Mouse (Mus musculus) megakaryocyte-erythroid progenitor cell, adult 5-6 weeks (primary cell): ENCODE results near the gene Asxl1. TPM values are rescaled to one million over a fixed set of nuclear protein-coding genes. Genes with fewer than 3 reads are reported as not detected.
A peak's percentile ranks its signal among the peaks of the same experiment; 100 is the strongest.
"Not testable (repeated sequence)": the region's sequence is repeated elsewhere in the genome, so short reads cannot be mapped to it uniquely, and the experiment has no call there.

Experiments
- ATAC-seq: replicated peaks from 2 replicates; pipeline ENCODE4 v1.8.0; 2016; ENCODE audit warnings: mild to moderate bottlenecking, inconsistent platforms; ENCODE audit not compliant: severe bottlenecking, poor library complexity, low FRiP score, low TSS enrichment
- total RNA-seq, 2 experiments: library from RNA; stranded (forward) in 1 of 2; stranded (reverse) in 1 of 2; fragments of 200-1000, 215-1000 nt in 1 of 2; fragments of >200 nt in 1 of 2; fragmentation: Nextera tagmentation in 1 of 2; gene quantifications; 2 replicates each; pipeline ENCODE4 v1.2.3; 2014 to 2017

Asxl1 gene
- total RNA-seq, 2 experiments from 2014 or later = 32.2 to 51.5 TPM

GRCm38 (mm10) chr2:153342602-153343001 lies 3.0 kb upstream of the Asxl1 start:
- 0 out of 2 replicates have a peak, but pooled peaks have one; percentile 16 for ATAC-seq

- no peak for ATAC-seq
Observed at GRCm38 (mm10) chr2:153343191-153343590, 2.4 kb upstream of the Asxl1 start.

- no peak for ATAC-seq
Observed at GRCm38 (mm10) chr2:153345071-153345453, 567 bp upstream of the Asxl1 start.

GRCm38 (mm10) chr2:153346221-153347182 lies 873 bp downstream of the Asxl1 start:
- ATAC-seq = no peak

- no peak for ATAC-seq
Observed at GRCm38 (mm10) chr2:153347183-153347781, 1.7 kb downstream of the Asxl1 start.

- ATAC-seq = peak; percentile 21; the same call in 1 of the 2 replicates
Observed at GRCm38 (mm10) chr2:153348100-153348831, 2.6 kb downstream of the Asxl1 start.

GRCm38 (mm10) chr2:153350552-153351181 lies 5.0 kb downstream of the Asxl1 start:
- ATAC-seq = peak; percentile 45

- no peak for ATAC-seq
Observed at GRCm38 (mm10) chr2:153354648-153355047, 9.0 kb downstream of the Asxl1 start.

- ATAC-seq = no peak
Observed at GRCm38 (mm10) chr2:153356784-153357183, 11.2 kb downstream of the Asxl1 start.

- no peak for ATAC-seq
Observed at GRCm38 (mm10) chr2:153361101-153361710, 15.6 kb downstream of the Asxl1 start.

- not testable (repeated sequence) for ATAC-seq
Observed at GRCm38 (mm10) chr2:153364531-153364930, 18.9 kb downstream of the Asxl1 start.

- ATAC-seq = no peak
Observed at GRCm38 (mm10) chr2:153370871-153371270, 25.2 kb downstream of the Asxl1 start.

- no peak for ATAC-seq
Observed at GRCm38 (mm10) chr2:153375380-153375779, 29.8 kb downstream of the Asxl1 start.

GRCm38 (mm10) chr2:153380479-153380878 lies 34.9 kb downstream of the Asxl1 start:
- peak; percentile 75 for ATAC-seq

- ATAC-seq = peak; percentile 64
Observed at GRCm38 (mm10) chr2:153389831-153390230, 44.2 kb downstream of the Asxl1 start.

- no peak for ATAC-seq
Observed at GRCm38 (mm10) chr2:153393045-153393444, 47.4 kb downstream of the Asxl1 start.

GRCm38 (mm10) chr2:153397790-153398515 lies 52.3 kb downstream of the Asxl1 start:
- no peak for ATAC-seq

GRCm38 (mm10) chr2:153399166-153399565 lies 53.5 kb downstream of the Asxl1 start:
- no peak for ATAC-seq
